Mouse (Mus musculus) A20 (cell line): Measurements from ENCODE around the gene Il27.

ENCODE experiments used
- DNase-seq: peaks from one replicate; pipeline ENCODE4 v3.0.0-alpha.2; 2011; ENCODE audit warnings: low read depth, low spot score

Gene Il27

DNA sequence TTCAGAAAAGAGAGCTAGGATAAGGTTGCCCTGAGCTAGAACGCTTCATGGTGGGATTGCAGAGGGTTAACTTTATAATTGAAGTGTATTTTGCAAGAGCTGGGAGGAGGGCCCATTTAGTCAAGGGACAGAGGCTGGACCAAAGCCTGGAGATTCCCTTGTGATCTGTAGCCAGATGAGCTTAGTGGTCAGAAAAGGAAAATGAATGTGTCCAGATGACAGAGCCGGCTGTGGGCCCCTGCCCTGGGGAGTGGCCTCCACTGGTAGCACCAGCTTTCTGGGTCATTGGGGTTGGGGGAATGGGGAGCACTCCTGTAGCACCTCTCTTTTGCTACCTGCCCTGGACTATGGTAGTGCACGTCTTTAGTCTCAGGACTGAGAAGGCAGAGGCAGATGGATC, 12.3 kb upstream of the Il27 start:
- DNase-seq: no peak

DNA sequence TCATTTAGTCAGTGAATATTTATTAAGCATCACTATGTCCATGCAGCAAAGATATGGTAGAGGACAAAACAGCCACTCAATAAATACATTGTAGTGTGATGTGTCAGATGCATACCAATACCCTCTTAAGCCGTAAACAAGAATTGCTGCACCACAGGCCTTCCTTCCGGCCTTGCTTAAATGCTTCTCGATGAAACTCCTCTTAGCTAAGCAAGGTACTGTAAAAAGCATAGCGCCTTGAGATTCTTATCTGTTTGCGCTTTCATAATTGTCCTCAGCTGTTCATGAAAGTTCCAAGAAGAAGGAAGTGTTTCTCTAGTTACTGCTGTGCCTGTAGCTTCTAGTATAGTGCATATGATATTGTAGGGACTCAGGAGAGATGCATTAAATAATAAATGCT, 11.9 kb upstream of the Il27 start:
- DNase-seq: no peak

- DNase-seq: no peak
Measured at GRCm38 (mm10) chr7:126602650-126603049, 7.9 kb upstream of the Il27 start.

DNA sequence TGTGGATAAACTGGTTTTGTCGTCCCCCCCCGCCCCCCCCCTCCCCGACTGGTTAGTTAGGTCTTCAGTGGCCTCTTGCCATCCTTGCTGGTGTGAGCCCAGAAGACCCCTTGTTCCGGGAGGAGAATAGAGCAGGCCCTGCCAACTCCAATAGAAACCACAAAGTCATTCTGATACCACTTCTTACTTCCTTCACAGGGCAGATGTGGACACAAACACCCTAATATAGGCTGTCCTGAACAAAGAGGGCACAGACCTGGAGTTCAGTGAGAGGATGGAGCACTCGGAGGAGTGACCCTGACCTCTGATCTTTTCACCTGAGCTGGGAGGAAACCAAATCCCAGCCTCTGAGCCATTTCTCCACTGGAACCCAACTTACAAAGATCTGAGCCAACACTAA, 7.2 kb upstream of the Il27 start:
- peak; percentile 13 for DNase-seq

DNA sequence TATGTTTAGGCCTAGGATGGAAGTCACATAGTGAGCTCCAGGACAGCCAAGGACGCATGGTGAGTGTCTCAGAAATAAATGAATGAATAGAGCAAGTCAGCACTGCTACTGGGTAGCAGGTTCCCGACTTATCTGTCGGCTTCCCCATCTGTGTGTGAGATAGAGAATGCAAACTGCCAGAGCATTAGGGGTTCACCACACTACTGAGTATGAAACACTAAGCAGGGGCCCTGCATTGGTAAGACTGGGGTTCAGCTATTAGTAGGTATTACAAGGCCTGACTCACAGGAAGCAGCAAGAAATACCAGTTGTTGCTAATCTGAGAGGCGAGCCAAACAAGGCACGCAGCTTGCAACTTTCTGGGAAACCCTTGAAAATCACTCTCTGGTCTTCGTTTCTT, 4.2 kb upstream of the Il27 start:
- no peak for DNase-seq

DNA sequence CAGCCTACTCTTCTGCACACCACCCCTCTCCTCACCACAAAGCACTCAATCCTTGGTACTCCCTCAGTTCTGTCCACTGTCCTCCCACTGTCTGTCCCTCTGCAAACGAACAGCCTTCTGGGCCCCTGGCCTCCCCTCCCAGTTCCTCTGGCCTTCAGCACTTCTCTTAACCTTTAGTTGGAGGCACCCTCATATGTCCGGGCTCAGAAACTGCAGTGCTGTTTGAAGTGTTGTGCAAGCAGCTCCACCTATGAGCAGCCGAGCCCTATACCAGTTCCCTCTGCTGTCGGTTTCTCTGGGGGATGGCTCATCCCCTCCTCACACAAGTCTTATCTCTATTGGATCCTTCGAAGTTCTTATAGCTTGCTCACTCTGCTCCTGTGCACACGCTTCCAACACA, 1.7 kb upstream of the Il27 start:
- DNase-seq: no peak

- DNase-seq: no peak
Measured at GRCm38 (mm10) chr7:126595890-126596289, 1.1 kb upstream of the Il27 start.

DNA sequence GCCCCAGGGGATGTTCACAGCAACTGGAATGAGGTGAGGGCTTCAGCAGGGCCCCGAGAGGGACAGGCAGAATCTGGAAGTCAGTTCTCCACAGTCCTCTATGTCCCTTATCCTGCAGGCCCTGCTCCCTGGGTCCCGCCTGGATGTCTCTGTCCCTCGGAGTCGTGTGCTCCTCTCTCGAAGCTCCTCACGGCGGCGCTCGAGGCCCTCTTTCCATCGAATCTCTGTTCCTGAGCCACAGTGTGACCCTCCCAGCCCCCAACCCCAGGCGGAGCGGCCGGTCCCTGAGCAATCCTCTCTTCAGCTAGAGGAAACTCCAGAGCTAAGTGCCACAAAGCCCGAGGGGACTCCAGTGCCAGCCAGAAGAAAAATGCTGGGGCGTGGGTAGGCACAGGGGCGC, 7.0 kb downstream of the Il27 start:
- DNase-seq: no peak

DNA sequence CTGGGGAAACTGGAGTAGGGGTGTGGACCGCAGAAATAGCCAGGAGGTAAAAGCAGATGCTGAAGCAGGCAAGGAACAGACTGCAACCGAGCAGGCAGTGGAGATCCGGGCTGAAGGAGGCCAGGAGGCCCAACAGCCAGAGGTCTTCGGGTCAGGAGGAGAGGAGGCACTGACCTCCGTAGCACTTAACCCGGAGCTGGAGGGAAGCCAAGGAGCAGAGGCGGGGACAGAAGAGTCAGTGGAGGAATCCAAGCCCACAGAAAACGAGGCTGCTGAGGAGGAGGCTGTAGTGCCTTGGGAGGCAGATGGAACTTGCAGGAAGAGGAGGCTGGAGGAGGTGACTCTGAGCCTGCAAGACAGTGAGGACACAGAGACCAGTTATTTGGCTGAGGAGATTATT, 7.9 kb downstream of the Il27 start:
- DNase-seq: no peak

DNA sequence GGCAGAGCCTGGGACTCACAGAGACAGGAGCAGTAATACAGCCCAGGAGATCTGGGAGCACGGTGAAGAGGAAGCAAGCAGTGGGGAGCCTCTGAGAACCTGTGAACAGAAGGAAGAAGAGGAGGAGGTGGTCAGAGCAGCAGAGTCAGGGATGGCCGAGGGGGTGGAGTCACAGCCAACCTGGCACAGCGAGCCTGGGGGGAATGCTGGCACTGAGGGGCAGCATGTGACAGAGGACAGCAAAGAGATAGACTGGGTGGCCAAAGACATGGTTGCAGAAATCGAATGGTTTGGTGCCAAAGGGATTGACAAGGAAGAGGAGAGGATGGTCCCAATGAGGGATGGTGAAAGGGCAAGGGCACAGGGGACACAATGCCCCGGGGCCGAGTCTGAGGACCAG, 9.0 kb downstream of the Il27 start, which contains the start of gene Cln3:
TSS of gene Cln3 (minus strand) at position 101 of the 400 bp plus-strand sequence.
- DNase-seq: no peak

DNA sequence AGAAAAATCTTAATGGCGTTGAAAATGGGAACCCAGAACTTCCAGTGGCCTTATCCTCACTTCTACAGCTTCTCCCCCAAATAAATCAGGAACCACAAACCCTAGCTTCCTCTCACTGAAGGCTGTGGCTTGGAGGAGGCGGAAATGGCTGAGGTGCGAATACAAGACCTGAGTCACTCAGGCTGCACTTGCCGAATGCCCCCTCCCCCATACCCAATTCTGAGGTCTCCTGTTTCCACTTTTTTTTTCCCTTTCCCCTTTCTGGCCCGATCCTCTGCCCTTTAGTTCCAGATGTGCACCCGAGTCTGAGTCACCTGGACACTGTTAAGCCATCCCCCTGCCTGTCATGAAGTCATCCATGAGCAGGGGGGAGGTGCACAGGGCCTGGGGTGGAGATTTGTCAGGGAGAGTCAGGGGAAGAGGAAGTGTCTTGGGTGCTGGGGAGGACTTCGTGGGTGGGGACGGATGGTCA, 10.2 kb downstream of the Il27 start, which contains the start of gene Apobr:
TSS of gene Apobr (plus strand) at position 437 of the 472 bp plus-strand sequence.
- DNase-seq: no peak

GRCm38 (mm10) chr7:126583761-126584160, 11.0 kb downstream of the Il27 start:
- no peak for DNase-seq

DNA sequence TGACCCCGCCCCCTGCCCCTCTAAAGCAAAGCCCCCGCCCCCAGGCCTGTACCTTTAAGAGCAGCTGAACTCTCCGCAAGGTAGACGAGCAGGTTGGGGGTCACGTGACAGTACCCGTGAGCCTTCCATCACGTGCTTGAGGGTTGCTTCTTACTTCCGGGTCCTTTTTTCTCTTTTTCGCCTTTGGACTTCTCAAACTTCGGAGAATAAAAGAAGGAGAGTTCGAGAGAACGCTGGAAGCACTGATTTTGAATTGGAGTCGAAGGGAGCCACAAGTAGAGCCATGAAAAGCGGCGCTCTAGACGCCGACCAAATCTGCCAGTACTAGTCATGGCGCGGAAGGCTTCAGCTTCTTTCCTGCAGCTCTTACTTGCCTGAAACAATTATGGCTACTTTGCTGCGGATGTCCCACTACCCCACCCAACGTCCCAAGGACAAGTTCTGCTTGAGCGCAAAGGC, 11.5 kb downstream of the Il27 start:
- peak; percentile 82 for DNase-seq

DNA sequence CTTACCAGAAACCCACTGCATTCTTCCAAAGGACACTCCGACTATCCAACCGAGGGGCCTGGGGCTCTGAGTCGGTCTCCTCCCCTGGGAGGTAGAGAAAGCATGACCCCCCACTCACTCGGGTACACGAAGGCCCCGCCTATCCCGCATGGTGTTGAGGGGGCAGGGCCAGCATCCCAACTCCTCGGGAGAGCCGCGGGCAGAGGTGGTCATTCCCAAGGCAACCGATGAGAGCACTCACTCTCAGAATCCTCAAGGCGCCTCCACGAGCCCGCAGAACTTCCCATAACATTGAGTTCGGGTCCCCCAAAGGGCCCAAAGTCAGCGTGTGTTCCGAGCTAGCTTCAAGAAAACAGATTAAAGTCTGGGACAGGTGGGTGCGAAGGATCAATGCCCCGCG, 12.0 kb downstream of the Il27 start:
- no peak for DNase-seq

DNA sequence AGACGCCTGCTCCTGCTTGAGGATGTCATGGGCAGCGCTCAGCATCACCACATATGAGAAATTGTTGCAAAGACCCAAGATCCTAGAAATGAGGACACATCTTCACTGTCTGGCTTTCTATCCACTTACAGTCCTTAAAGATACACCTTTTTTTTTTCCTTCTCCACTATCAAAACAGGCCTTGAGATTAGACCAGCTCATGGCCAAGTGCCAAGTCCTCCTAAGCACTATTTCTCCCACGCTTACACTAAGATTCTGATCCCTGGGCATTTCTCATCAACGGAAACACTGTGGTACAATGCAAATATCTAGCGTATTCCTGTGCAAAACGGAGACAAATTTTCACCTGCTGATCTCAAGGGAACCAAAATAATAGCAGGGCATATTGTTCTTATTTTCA, 13.1 kb downstream of the Il27 start:
- no peak for DNase-seq

- peak; percentile 65 for DNase-seq
Measured at GRCm38 (mm10) chr7:126579172-126579571, 15.6 kb downstream of the Il27 start.

DNA sequence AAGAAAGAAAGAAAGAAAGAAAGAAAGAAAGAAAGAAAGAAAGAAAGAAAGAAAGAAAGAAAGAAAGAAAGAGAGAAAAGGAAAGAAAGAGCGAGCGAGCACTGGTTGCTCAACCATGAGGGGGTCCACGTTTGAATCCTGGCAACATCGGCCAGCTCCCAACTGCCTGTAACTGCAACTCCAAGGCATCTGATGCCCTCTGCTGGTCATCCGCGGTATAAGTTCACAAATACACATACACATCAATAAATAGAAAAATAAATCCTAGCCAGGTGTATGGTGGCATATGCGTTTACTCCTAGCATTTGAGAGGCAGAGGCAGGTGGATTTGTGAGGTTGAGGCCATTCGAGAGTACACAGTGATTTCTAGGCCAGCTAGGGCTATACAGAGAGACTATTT, 17.8 kb downstream of the Il27 start:
- DNase-seq: peak; percentile 78

GRCm38 (mm10) chr7:126566094-126566765, 28.5 kb downstream of the Il27 start, which contains the start of gene Eif3c:
Gene Eif3c, minus strand, starts transcription at chr7:126566411.
- peak; percentile 92 for DNase-seq

DNA sequence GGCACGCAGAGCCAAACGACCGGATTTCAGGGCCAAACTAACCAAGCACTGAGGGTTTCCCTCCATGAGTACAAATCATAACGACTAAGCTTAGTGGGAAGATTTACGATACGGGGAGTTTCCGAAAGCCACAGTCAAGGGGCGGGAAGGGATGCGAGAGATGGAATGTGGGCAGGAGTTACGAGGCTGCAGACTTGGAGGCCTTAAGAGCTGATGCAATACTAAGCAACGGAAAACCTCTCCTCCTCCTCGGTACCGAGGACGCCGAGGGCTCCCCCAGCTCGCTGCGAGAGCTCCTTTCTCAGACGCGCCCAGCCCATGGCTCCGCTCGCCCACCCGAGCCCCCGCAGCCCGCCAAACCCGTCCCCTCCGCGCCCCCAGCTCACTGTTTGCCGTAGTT, 29.0 kb downstream of the Il27 start:
- peak; percentile 47 for DNase-seq

GRCm38 (mm10) chr7:126556635-126557034, 38.1 kb downstream of the Il27 start:
- no peak for DNase-seq

DNA sequence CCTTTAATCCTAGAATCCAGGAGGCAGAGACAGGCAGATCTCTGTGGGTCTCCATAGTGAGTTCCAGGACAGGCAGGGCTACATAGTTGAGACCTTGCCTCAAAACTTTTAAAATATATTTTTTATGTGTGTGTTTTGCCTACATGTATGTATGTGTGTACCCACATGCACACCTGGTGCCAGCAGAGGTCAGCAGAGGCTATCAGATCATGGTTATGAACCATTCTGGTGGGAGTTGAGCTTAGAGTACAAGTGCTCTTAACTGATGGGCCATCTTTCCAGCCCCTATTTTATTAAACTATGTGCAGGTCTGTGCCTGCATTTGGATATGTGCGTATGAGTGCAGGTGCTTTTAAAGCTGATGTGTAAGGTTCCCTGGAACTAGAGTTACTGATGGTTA, 39.9 kb downstream of the Il27 start:
- peak; percentile 17 for DNase-seq

DNA sequence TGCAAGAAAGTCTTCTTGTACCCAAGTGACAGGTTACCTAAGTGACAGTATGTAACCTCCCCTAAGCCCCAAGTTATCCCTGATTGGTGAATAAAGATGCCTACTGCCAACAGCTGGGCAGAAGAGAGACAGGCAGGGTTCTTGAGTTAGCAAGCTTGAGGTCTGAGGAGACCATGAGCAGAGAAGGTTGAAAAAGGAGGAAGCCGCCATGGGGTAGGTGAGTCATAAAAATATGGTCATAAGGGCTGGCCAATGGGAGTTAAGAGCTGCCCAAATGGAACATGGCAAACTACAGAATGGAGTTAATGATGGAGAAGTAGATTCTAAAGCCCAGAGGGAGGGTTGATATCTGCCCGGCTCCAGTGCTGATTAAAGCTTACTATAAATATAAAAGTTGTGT, 49.1 kb downstream of the Il27 start:
- no peak for DNase-seq

DNA sequence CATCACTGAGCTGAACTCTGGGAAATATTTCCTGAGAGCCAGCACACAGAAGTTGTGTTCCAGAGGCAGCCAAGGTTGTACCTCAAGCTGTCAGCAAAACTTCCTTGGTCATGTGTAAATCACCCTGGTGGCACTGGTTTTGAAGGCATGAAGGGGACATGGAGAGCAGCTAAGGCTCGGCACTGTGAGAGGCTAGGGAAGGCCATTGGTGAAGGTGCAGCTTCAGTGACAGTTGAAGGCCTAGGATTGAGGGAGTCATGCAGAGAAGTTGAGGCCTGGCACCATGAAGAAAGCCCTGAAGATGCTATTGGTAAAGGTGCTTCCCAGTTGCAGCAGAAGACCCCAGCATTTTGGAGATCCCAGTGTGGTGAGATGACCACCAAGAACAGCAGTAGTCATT, 53.1 kb downstream of the Il27 start:
- no peak for DNase-seq
